Mouse (Mus musculus) cerebellum, adult 2 months (tissue): Measurements from ENCODE around the gene Dcaf17.

Experiments
- CTCF ChIP-seq: fragments of 200-500 bp; IDR thresholded peaks from 2 replicates; pipeline ENCODE4 v1.5.1; 2011; ENCODE audit warnings: low read depth, mild to moderate bottlenecking, control low read depth, low read length, moderate library complexity, borderline replicate concordance; ENCODE audit not compliant: insufficient read depth
- POLR2A ChIP-seq: fragments of 200-500 bp; IDR thresholded peaks from 2 replicates; pipeline ENCODE4 v1.6.1; 2011; ENCODE audit warnings: low read length, control low read depth, borderline replicate concordance; ENCODE audit not compliant: insufficient read depth

DNA sequence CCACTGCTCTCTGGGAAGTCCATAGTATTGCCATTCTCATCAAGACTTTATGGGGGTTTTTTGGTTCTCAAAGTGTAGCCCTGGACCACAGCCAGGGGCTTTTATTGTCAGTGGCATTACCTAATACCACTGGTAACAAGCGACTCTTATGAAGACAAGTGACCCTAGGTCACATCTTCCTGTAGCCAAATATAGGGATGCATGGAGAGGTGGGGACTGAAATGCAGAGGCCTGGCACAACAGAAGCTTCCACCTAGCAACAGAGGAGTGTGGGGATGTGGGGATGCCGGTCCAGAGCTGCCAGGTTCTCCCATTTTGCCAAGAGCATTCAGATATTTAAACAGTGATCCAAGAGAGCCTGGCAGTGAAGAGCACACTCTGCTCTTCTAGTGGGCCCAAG lies 68.5 kb downstream of the Dcaf17 start:
- no peak for TF ChIP-seq POLR2A
- TF ChIP-seq CTCF, result no peak
